ENCODE assay signal across 8 mouse cellular contexts in genomic region chr16:90726600-90727227, GRCm38 (mm10). TPM values are rescaled to one million over a fixed set of nuclear protein-coding genes. Genes with fewer than 3 reads are reported as not detected.
DNase-seq lines count a peak whose midpoint lies in the region; ATAC-seq and TF ChIP-seq lines count a peak whose summit lies in the region.

No protein-coding gene starts in this region.

- TF ChIP-seq CTCF in small intestine, adult 2 months (IDR thresholded peaks at IDR 0.05; ENCODE audit: extremely low read depth, insufficient read length, insufficient replicate concordance, low read depth, low read length) = no peak

- intact Hi-C loops in left cerebral cortex, postnatal 4 days (cut with DNase I) = no loop called here

- peak overlapping the region; percentile 91 for H3K9ac ChIP-seq in lung, embryonic 16.5 days (ENCODE audit: low read length)
- peak overlapping the region; percentile 60 for H3K9ac ChIP-seq in limb, embryonic 15.5 days

- 4% methylated on average over 38 of the region's 38 CpGs for WGBS in lung, embryonic 16.5 days
- WGBS in limb, embryonic 15.5 days = 4% methylated on average over 38 of the region's 38 CpGs
- 4% methylated on average over 38 of the region's 38 CpGs for WGBS in small intestine, adult 2 months

- no peaks in the 10 kb centered on the region for H3K9me3 ChIP-seq in lung, embryonic 16.5 days (ENCODE audit: control insufficient read depth, low read length)
- H3K9me3 ChIP-seq in erythroblast, embryonic 14.5 days (ENCODE audit: control insufficient read depth, low read length) = peaks cover 8% of the 10 kb centered on the region
- H3K9me3 ChIP-seq in limb, embryonic 15.5 days = no peaks in the 10 kb centered on the region; the same call in 1 of the 2 replicates

- H3K36me3 ChIP-seq in lung, embryonic 16.5 days (ENCODE audit: control insufficient read depth, insufficient read depth, low read length) = peaks cover 8% of the 10 kb centered on the region; the same call in 1 of the 2 replicates
- peaks cover 40% of the 10 kb centered on the region for H3K36me3 ChIP-seq in erythroblast, embryonic 14.5 days (ENCODE audit: control insufficient read depth)
- H3K36me3 ChIP-seq in limb, embryonic 15.5 days = peaks cover 23% of the 10 kb centered on the region
- H3K36me3 ChIP-seq in small intestine, adult 2 months (ENCODE audit: control insufficient read depth, insufficient read depth, low read length) = peaks cover 2% of the 10 kb centered on the region; the same call in 1 of the 2 replicates

- peak overlapping the region; percentile 92 for H3K4me3 ChIP-seq in lung, embryonic 16.5 days (ENCODE audit: low read length)
- H3K4me3 ChIP-seq in erythroblast, embryonic 14.5 days (replicated peaks) = peak overlapping the region; percentile 93
- peak overlapping the region; percentile 71 for H3K4me3 ChIP-seq in limb, embryonic 15.5 days
- peak overlapping the region; percentile 90 for H3K4me3 ChIP-seq in small intestine, adult 2 months (ENCODE audit: low read depth, low read length)

- peak overlapping the region; percentile 71; the same call in 1 of the 2 replicates for H3K27ac ChIP-seq in lung, embryonic 16.5 days (ENCODE audit: low read length)
- no peak overlapping the region for H3K27ac ChIP-seq in limb, embryonic 15.5 days
- H3K27ac ChIP-seq in small intestine, adult 2 months (ENCODE audit: insufficient read depth, low read depth, low read length) = no peak overlapping the region

- TF ChIP-seq POLR2A in small intestine, adult 2 months (IDR thresholded peaks at IDR 0.05; ENCODE audit: low read depth, low read length) = no peak

- no peak for DNase-seq in lung, postnatal 14 days
- no peak for DNase-seq in left cerebral cortex, postnatal 4 days
- DNase-seq in cerebellum, postnatal 10 days = no peak
- DNase-seq in c-Kit-positive CD71-positive TER-119-positive erythroid progenitor cells, embryonic 14.5 days (ENCODE audit: low spot score) = no peak

- ATAC-seq in lung, embryonic 16.5 days (ENCODE audit: low read depth) = no peak; the same call in 1 of the 2 replicates
- ATAC-seq in limb, embryonic 15.5 days (ENCODE audit: insufficient number of reproducible peaks, low FRiP score, low TSS enrichment, low read depth) = peak; percentile 53

- H3K4me1 ChIP-seq in lung, embryonic 16.5 days (replicated peaks; ENCODE audit: control insufficient read depth, insufficient read depth, low read length) = peaks cover 12% of the 10 kb centered on the region
- H3K4me1 ChIP-seq in erythroblast, embryonic 14.5 days (ENCODE audit: control insufficient read depth) = peaks cover 48% of the 10 kb centered on the region
- peaks cover 8% of the 10 kb centered on the region for H3K4me1 ChIP-seq in limb, embryonic 15.5 days
- H3K4me1 ChIP-seq in small intestine, adult 2 months (ENCODE audit: control insufficient read depth, insufficient read depth, insufficient read length, low read length) = no peaks in the 10 kb centered on the region; the same call in 1 of the 2 replicates

- H3K4me2 ChIP-seq in lung, embryonic 16.5 days (ENCODE audit: low read depth, low read length) = peak overlapping the region; percentile 83
- H3K4me2 ChIP-seq in limb, embryonic 15.5 days = peak overlapping the region; percentile 96

- H3K27me3 ChIP-seq in lung, embryonic 16.5 days (ENCODE audit: control insufficient read depth, insufficient read depth, low read depth, low read length) = no peaks in the 10 kb centered on the region
- no peaks in the 10 kb centered on the region; the same call in none of the 2 replicates for H3K27me3 ChIP-seq in erythroblast, embryonic 14.5 days (ENCODE audit: control insufficient read depth)
- H3K27me3 ChIP-seq in limb, embryonic 15.5 days = no peaks in the 10 kb centered on the region
- H3K27me3 ChIP-seq in small intestine, adult 2 months (ENCODE audit: control insufficient read depth, insufficient read depth, low read length) = no peaks in the 10 kb centered on the region

RNA-seq across cellular contexts. Expression of gene Mis18a, which starts 0.5 kb away (rescaled TPM):
- polyA plus RNA-seq in lung, embryonic 16.5 days (2015; fragmentation: Nextera tagmentation; extraction: Ambion mirVana) = 72.2 and 82.1 TPM in 2 replicates
- 1.5 and 1.6 TPM in 2 replicates for polyA plus RNA-seq in erythroblast, embryonic 14.5 days (2012)
- polyA plus RNA-seq in limb, embryonic 15.5 days (2015; fragmentation: Nextera tagmentation; extraction: Ambion mirVana) = 50.4 and 57.0 TPM in 2 replicates
- 11.9 and 20.3 TPM in 2 replicates for polyA plus RNA-seq in small intestine, adult 2 months (2012; rRNA removed)
- total RNA-seq in left cerebral cortex, postnatal 4 days (2021) = 10 to 100 TPM; 11.3 TPM

RNA-seq across cellular contexts. Expression of gene Mrap, which starts 11.3 kb away (rescaled TPM):
- 4.6 and 5.1 TPM in 2 replicates for polyA plus RNA-seq in lung, embryonic 16.5 days (2015; fragmentation: Nextera tagmentation; extraction: Ambion mirVana)
- polyA plus RNA-seq in erythroblast, embryonic 14.5 days (2012) = 11.4 and 11.5 TPM in 2 replicates
- polyA plus RNA-seq in limb, embryonic 15.5 days (2015; fragmentation: Nextera tagmentation; extraction: Ambion mirVana) = 0.31 and 0.84 TPM in 2 replicates
- polyA plus RNA-seq in small intestine, adult 2 months (2012; rRNA removed) = 1.2 and 1.4 TPM in 2 replicates
- not detected for total RNA-seq in left cerebral cortex, postnatal 4 days (2021)
